Mouse (Mus musculus) c-Kit-positive CD71-positive TER-119-negative erythroid progenitor cells, embryonic 14.5 days (primary cell): ENCODE measurements at regions not wholly inside any gene's neighbourhood (a gene's known extent, or its start where the extent isn't known, plus 50 kb on each side); places are given as distances from the start of the nearest gene placed in this dataset.

ENCODE experiments used
- DNase-seq: peaks from one replicate; pipeline ENCODE4 v3.0.0-alpha.2; 2013; ENCODE audit warnings: low read depth

GRCm38 (mm10) chr1:69212896-69213500 is 105.1 kb upstream of the Erbb4 start:
- no peak for DNase-seq

GRCm38 (mm10) chr1:69202745-69203144 is 94.9 kb upstream of the Erbb4 start:
- no peak for DNase-seq

- no peak for DNase-seq
Observed at GRCm38 (mm10) chr1:69165202-69165601, 57.3 kb upstream of the Erbb4 start.
